Mouse (Mus musculus) kidney, embryonic 14.5 days (tissue): ENCODE results near the gene Pak6. TPM values are rescaled to one million over a fixed set of nuclear protein-coding genes. Genes with fewer than 3 reads are reported as not detected.

ENCODE experiments used
- ATAC-seq: fragments of 200-750 bp; cut with Nextera tagmentation; 2 replicates; pipeline ENCODE4 v1.8.0; 2017; ENCODE audit warnings: moderate number of reproducible peaks, mild to moderate bottlenecking, moderate TSS enrichment, moderate library complexity; ENCODE audit not compliant: low FRiP score, low TSS enrichment
- H3K27ac ChIP-seq: fragments of 300-500 bp; sonication (generic); 2 replicates; pipeline ENCODE4 v1.5.1; 2014; ENCODE audit warnings: low read depth, mild to moderate bottlenecking, low read length, moderate library complexity, mixed read lengths
- H3K27me3 ChIP-seq: fragments of 300-500 bp; sonication (generic); 2 replicates; pipeline ENCODE4 v1.6.1; 2014; ENCODE audit warnings: mild to moderate bottlenecking, low read length; ENCODE audit not compliant: control insufficient read depth, insufficient read depth
- H3K36me3 ChIP-seq: fragments of 300-500 bp; sonication (generic); 2 replicates; pipeline ENCODE4 v1.6.1; 2014; ENCODE audit warnings: low read length, mixed read lengths; ENCODE audit not compliant: control insufficient read depth, insufficient read depth
- H3K4me1 ChIP-seq: fragments of 300-500 bp; sonication (generic); 2 replicates; pipeline ENCODE4 v1.6.1; 2014; ENCODE audit warnings: low read length, mixed read lengths; ENCODE audit not compliant: control insufficient read depth, insufficient read depth
- H3K4me2 ChIP-seq: fragments of 300-500 bp; sonication (generic); replicated peaks from 2 replicates; pipeline ENCODE4 v1.6.1; 2014; ENCODE audit warnings: low read depth, mild to moderate bottlenecking, low read length
- H3K4me3 ChIP-seq: fragments of 300-500 bp; sonication (generic); 2 replicates; pipeline ENCODE4 v1.5.1; 2014; ENCODE audit warnings: mild to moderate bottlenecking, low read length
- H3K9ac ChIP-seq: fragments of 300-500 bp; sonication (generic); 2 replicates; pipeline ENCODE4 v1.6.1; 2014; ENCODE audit warnings: low read depth, mild to moderate bottlenecking, low read length, moderate library complexity
- H3K9me3 ChIP-seq: fragments of 300-500 bp; sonication (generic); 2 replicates; pipeline ENCODE4 v1.6.1; 2016; ENCODE audit warnings: low read length; ENCODE audit not compliant: control insufficient read depth
- WGBS: fragments of 180-500 bp; shearing (Covaris S2); extraction: QIAGEN DNeasy Blood & Tissue Kit; methylation state at CpG from one replicate; pipeline ENCODE4 v1.1.7; 2014; 5-methylcytosine and 5-hydroxymethylcytosine counted together
- polyA plus RNA-seq: library from polyadenylated mRNA; unstranded; fragments of >200 nt; fragmentation: Nextera tagmentation; extraction: Ambion mirVana; gene quantifications from 2 replicates; pipeline ENCODE4 v1.2.1, GENCODE M21; 2014

Gene Pak6
- polyA plus RNA-seq, 1 experiment from 2014 or later: 0.54 TPM

GRCm38 (mm10) chr2:118727911-118728310, 64.8 kb downstream of the Pak6 start:
- Histone ChIP-seq H3K27me3 (peaks cover 12% of the 10 kb centered on the region; the same call in 1 of the 2 replicates), H3K9me3 (no peaks in the 10 kb centered on the region), H3K4me3 (no peak overlapping the region; the same call in 1 of the 2 replicates), H3K4me1 (peaks cover 20% of the 10 kb centered on the region), H3K27ac (peak overlapping the region; percentile 65), H3K36me3 (no peaks in the 10 kb centered on the region), H3K4me2 (peak overlapping the region; percentile 22), H3K9ac (no peak overlapping the region)
- WGBS: 16% methylated on average over 9 of the region's 9 CpGs
- peak; percentile 33 for ATAC-seq

DNA sequence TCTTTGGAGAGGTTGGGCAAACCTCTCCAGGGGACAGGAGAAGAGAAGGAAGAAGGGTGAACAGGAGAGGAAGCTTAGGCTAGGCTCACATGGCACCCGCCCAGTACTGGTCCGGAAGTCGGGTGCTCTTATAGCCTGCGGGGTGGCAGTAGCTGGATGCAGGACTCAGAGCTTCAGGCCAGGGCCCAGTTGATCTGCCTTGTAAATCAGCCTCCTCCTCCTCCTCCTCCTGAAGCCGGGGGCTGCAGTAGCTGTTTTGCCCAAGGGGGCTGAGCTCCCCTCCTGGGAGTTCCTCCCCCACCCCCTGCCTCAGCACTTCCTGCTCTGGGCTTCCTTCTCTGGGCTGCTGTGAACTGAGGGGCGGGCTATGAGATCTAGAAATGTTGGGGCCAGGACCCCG, 65.2 kb downstream of the Pak6 start, which contains the start of gene Plcb2:
Gene Plcb2 (minus strand): TSS at position 102 of the 400 bp plus-strand sequence.
- ATAC-seq: peak; percentile 83
- 3% methylated on average over 7 of the region's 7 CpGs for WGBS
- Histone ChIP-seq H3K4me2 (peak within 1 kb of the TSS; percentile 22), H3K9ac (no peak within 1 kb of the TSS), H3K27me3 (peaks cover 15% of the 10 kb centered on the region; the same call in 1 of the 2 replicates), H3K36me3 (no peaks in the 10 kb centered on the region), H3K4me1 (peaks cover 20% of the 10 kb centered on the region), H3K4me3 (no peak within 1 kb of the TSS; the same call in 1 of the 2 replicates), H3K9me3 (no peaks in the 10 kb centered on the region), H3K27ac (peak within 1 kb of the TSS; percentile 65)

DNA sequence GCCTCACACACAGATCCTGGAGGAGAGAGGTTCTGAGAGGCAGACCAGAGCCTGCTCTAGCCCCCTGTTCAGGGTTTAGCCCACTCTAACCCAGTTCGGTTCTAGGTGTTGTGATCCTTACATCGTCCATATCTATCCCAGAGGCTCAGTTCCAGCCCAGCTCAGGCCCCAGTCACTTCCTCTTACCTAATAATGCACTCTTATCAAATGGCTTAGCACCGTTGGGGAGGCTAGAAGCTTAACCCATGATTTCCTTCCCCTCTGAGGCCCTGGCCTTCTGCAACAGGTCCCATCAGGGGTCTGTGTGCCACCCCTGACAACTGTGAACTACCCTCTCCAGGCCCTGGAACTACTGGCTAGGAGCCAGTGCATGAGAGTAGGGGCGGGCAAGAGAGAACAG, 66.1 kb downstream of the Pak6 start:
- H3K4me2 ChIP-seq: no peak overlapping the region
- H3K27ac ChIP-seq: 0 out of 2 replicates have a peak overlapping the region, but pooled peaks have one; percentile 65
- H3K9ac ChIP-seq: no peak overlapping the region
- 48% methylated on average over 4 of the region's 4 CpGs for WGBS
- 0 out of 2 replicates have a peak, but pooled peaks have one; percentile 22 for ATAC-seq
- no peak overlapping the region for H3K4me3 ChIP-seq
- H3K27me3 ChIP-seq: peaks cover 15% of the 10 kb centered on the region; the same call in 1 of the 2 replicates
- no peaks in the 10 kb centered on the region for H3K9me3 ChIP-seq
- no peaks in the 10 kb centered on the region for H3K36me3 ChIP-seq
- H3K4me1 ChIP-seq: peaks cover 20% of the 10 kb centered on the region

DNA sequence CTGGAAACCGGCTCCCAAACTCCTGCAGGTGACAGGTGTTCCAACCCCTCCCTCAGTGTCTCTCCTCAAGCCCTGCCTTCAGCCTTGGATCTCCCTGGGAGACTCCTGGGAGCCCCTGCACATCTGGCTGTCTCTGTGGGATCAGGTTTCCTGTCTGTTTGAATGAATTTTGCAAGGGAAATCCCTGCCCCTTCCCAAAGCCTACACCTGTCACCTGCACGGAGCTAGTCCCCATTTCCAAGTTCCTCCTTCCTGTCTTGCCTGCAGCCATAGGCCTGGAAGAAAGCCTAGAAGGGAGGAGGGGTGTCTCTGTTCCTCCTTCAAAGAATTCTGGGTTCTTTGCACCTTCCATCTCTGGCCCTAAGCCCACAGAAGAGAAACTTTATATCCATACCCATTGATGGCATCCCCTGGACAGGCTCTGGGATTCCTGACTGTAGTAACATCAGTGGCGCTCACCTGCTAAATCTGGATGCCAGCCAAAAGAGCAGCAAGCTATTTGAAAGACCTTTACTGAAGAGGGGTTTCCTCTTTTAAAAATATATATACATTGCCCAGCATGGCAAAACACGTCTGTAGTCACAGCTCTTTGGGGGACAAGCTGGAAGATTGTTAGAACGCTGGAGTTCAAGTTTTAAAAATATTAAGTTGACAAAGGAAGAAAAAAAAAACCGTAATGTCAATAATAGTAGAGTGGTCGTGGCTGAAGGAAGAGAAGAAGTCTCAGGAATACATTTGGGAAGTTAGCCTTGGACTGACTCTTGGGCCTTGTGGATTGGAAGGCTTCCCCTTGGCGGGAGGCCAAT, 66.9 kb downstream of the Pak6 start:
- H3K27me3 ChIP-seq: peaks cover 15% of the 10 kb centered on the region; the same call in 1 of the 2 replicates
- peaks cover 20% of the 10 kb centered on the region for H3K4me1 ChIP-seq
- H3K9me3 ChIP-seq: no peaks in the 10 kb centered on the region
- H3K4me2 ChIP-seq: no peak overlapping the region
- H3K36me3 ChIP-seq: no peaks in the 10 kb centered on the region
- H3K27ac ChIP-seq: no peak overlapping the region
- no peak overlapping the region for H3K9ac ChIP-seq
- no peak for ATAC-seq
- no peak overlapping the region for H3K4me3 ChIP-seq
- WGBS: 28% methylated on average over 8 of the region's 8 CpGs

DNA sequence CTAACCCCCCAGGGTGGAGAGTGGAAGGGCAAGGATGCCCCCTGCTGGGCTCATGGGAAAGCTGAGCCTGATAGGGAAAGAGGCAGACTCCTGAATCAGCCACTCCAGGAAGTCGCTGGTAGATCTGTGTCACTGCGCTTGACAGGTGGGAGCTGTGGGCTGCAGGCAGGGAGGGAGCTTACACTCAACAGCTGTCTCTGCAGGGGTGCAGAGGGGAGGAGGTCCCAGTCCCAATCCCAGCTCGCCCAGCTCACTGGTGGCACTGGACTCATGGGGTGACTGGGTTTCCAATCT, 67.5 kb downstream of the Pak6 start:
- 4% methylated on average over 3 of the region's 3 CpGs for WGBS
- no peaks in the 10 kb centered on the region for H3K36me3 ChIP-seq
- H3K27ac ChIP-seq: no peak overlapping the region
- no peak overlapping the region for H3K4me3 ChIP-seq
- no peak; the same call in 1 of the 2 replicates for ATAC-seq
- H3K4me1 ChIP-seq: peaks cover 20% of the 10 kb centered on the region
- H3K9ac ChIP-seq: no peak overlapping the region
- peaks cover 15% of the 10 kb centered on the region; the same call in 1 of the 2 replicates for H3K27me3 ChIP-seq
- no peak overlapping the region for H3K4me2 ChIP-seq
- no peaks in the 10 kb centered on the region for H3K9me3 ChIP-seq

GRCm38 (mm10) chr2:118731981-118732380, 68.9 kb downstream of the Pak6 start:
- H3K9ac ChIP-seq: no peak overlapping the region
- no peaks in the 10 kb centered on the region for H3K36me3 ChIP-seq
- H3K9me3 ChIP-seq: no peaks in the 10 kb centered on the region
- H3K4me3 ChIP-seq: no peak overlapping the region
- no peak for ATAC-seq
- 86% methylated on average over 5 of the region's 5 CpGs for WGBS
- peaks cover 15% of the 10 kb centered on the region; the same call in 1 of the 2 replicates for H3K27me3 ChIP-seq
- no peak overlapping the region for H3K4me2 ChIP-seq
- no peak overlapping the region for H3K27ac ChIP-seq
- H3K4me1 ChIP-seq: peaks cover 20% of the 10 kb centered on the region

- no peak overlapping the region for H3K9ac ChIP-seq
- WGBS: 67% methylated on average over 5 of the region's 5 CpGs
- no peak overlapping the region for H3K4me3 ChIP-seq
- no peaks in the 10 kb centered on the region for H3K36me3 ChIP-seq
- no peak for ATAC-seq
- H3K4me1 ChIP-seq: peaks cover 12% of the 10 kb centered on the region
- peaks cover 15% of the 10 kb centered on the region; the same call in 1 of the 2 replicates for H3K27me3 ChIP-seq
- H3K9me3 ChIP-seq: no peaks in the 10 kb centered on the region
- no peak overlapping the region for H3K4me2 ChIP-seq
- H3K27ac ChIP-seq: no peak overlapping the region
Measured at GRCm38 (mm10) chr2:118733341-118733740, 70.2 kb downstream of the Pak6 start.

- 70% methylated on average over 3 of the region's 3 CpGs for WGBS
Measured at GRCm38 (mm10) chr2:118740341-118740740, 77.2 kb downstream of the Pak6 start.

GRCm38 (mm10) chr2:118741183-118741582, 78.1 kb downstream of the Pak6 start:
- WGBS: 66% methylated on average over 9 of the region's 9 CpGs
- Histone ChIP-seq H3K9ac (no peak overlapping the region), H3K9me3 (no peaks in the 10 kb centered on the region), H3K4me3 (no peak overlapping the region), H3K36me3 (no peaks in the 10 kb centered on the region), H3K4me2 (no peak overlapping the region), H3K27ac (no peak overlapping the region), H3K4me1 (peaks cover 6% of the 10 kb centered on the region; the same call in 1 of the 2 replicates), H3K27me3 (peaks cover 18% of the 10 kb centered on the region; the same call in 1 of the 2 replicates)
- ATAC-seq: no peak

More at GRCm38 (mm10) chr2:118740341-118740740, 77.2 kb downstream of the Pak6 start:
- H3K36me3 ChIP-seq: no peaks in the 10 kb centered on the region
- ATAC-seq: no peak
- peaks cover 18% of the 10 kb centered on the region; the same call in 1 of the 2 replicates for H3K27me3 ChIP-seq
- no peak overlapping the region for H3K4me2 ChIP-seq
- H3K9me3 ChIP-seq: no peaks in the 10 kb centered on the region
- no peak overlapping the region for H3K27ac ChIP-seq
- H3K4me1 ChIP-seq: peaks cover 6% of the 10 kb centered on the region; the same call in 1 of the 2 replicates
- H3K9ac ChIP-seq: no peak overlapping the region
- H3K4me3 ChIP-seq: no peak overlapping the region
